Mouse (Mus musculus) ES-E14 (cell line): Measurements from ENCODE around the gene Olfr631. TPM values are rescaled to one million over a fixed set of nuclear protein-coding genes. Genes with fewer than 3 reads are reported as not detected.
"Not testable (repeated sequence)": the region's sequence is repeated elsewhere in the genome, so short reads cannot be mapped to it uniquely, and the experiment has no call there.

ENCODE experiments used
- DNase-seq: peaks from one replicate; pipeline ENCODE4 v3.0.0-alpha.2; 2013; ENCODE audit warnings: low read depth, low spot score
- H3K27ac ChIP-seq: 2 replicates; pipeline ENCODE4 v1.5.1; 2012; ENCODE audit warnings: low read depth, mild to moderate bottlenecking, low read length, moderate library complexity, mixed read lengths; ENCODE audit not compliant: poor library complexity, insufficient read depth, severe bottlenecking
- H3K36me3 ChIP-seq: 2 replicates; pipeline ENCODE4 v1.6.1; 2012; ENCODE audit warnings: mild to moderate bottlenecking, low read length, moderate library complexity, mixed read lengths; ENCODE audit not compliant: control insufficient read depth, poor library complexity, insufficient read depth, severe bottlenecking
- H3K4me1 ChIP-seq, 2 experiments: fragments of 150-350 bp in 1 of 2; sonication (generic) in 1 of 2; 2 replicates each; pipeline ENCODE4 v1.6.1; 2012; ENCODE audit warnings: low read length in 2 of 2, mild to moderate bottlenecking in 1 of 2, mixed read lengths in 1 of 2; ENCODE audit not compliant: control insufficient read depth in 2 of 2, insufficient read depth in 2 of 2, poor library complexity in 1 of 2
- H3K4me3 ChIP-seq, 2 experiments: fragments of 150-350 bp in 1 of 2; sonication (generic) in 1 of 2; 2 replicates each; pipeline ENCODE4 v1.5.1; 2012; ENCODE audit warnings: low read length in 2 of 2, low read depth in 1 of 2, mild to moderate bottlenecking in 1 of 2, mixed read lengths in 1 of 2; ENCODE audit not compliant: insufficient read depth in 1 of 2, poor library complexity in 1 of 2, severe bottlenecking in 1 of 2
- H3K9ac ChIP-seq: 2 replicates; pipeline ENCODE4 v1.6.1; 2012; ENCODE audit warnings: low read depth, mild to moderate bottlenecking, low read length, mixed read lengths; ENCODE audit not compliant: poor library complexity, insufficient read depth, severe bottlenecking
- H3K9me3 ChIP-seq: fragments of 150-350 bp; sonication (generic); 2 replicates; pipeline ENCODE4 v1.6.1; 2012; ENCODE audit warnings: low read depth, mild to moderate bottlenecking, low read length; ENCODE audit not compliant: control insufficient read depth, insufficient read depth
- CHD2 ChIP-seq: IDR thresholded peaks from 2 replicates; pipeline ENCODE4 v1.6.1; 2014; ENCODE audit warnings: mild to moderate bottlenecking, low read depth, low read length, inconsistent platforms
- HCFC1 ChIP-seq: IDR thresholded peaks from 2 replicates; pipeline ENCODE4 v1.6.1; 2012; ENCODE audit warnings: low read length, inconsistent platforms, borderline replicate concordance; ENCODE audit not compliant: insufficient read depth
- MAFK ChIP-seq: IDR thresholded peaks from 2 replicates; pipeline ENCODE4 v1.6.1; 2014; ENCODE audit warnings: mild to moderate bottlenecking, low read depth, low read length, inconsistent platforms; ENCODE audit not compliant: insufficient read depth
- ZC3H11A ChIP-seq: IDR thresholded peaks from 2 replicates; pipeline ENCODE4 v1.6.1; 2012; ENCODE audit warnings: low read depth, mild to moderate bottlenecking, inconsistent platforms, low read length, borderline replicate concordance
- ZNF384 ChIP-seq: IDR thresholded peaks from 2 replicates; pipeline ENCODE4 v1.6.1; 2012; ENCODE audit warnings: low read depth, low read length, inconsistent platforms
- in situ Hi-C, 2 experiments: fragments of 600-800 bp; cut with MboI; formaldehyde crosslinking; loops; one replicate each; pipeline ENCODE4 v1.15.1; 2025; ENCODE audit warnings: low sequenced_read_pairs in 2 of 2, inconsistent platforms in 1 of 2; ENCODE audit not compliant: unreplicated experiment in 2 of 2
- total RNA-seq: library from RNA; depleted of rRNA; stranded (reverse); fragments of 300-350 nt; gene quantifications from 2 replicates; pipeline ENCODE4 v1.2.3, GENCODE M21; 2012

The Olfr631 gene
- total RNA-seq, 1 experiment, result not detected

DNA sequence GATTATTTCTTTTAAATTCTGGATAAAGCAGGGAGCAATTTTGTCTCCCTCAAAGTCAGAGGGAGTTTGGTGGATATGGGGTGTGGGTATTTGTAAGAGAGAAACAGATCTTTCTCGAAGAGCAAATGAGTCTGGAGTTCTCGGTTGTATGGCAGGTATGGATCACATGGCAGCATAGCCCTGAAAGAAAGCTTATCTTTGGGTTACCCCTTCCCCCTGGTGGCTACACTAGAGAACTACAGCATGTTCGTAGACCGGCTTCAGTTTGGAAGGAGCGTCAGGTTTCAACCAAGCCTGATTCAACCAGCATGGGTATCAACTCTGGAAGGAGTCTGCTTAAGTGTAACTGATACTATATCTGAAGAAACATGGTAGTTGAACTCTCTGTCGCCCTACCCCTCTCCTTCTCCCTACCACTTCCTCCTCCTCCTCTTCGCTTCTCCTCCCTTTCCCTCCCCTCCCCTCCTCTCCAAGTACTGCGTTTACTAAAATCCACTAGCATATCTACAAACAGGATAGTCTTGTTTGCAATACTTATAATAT is 15.6 kb upstream of the Olfr631 start:
- Histone ChIP-seq H3K9ac (no peak overlapping the region), H3K36me3 (no peaks in the 10 kb centered on the region), H3K4me3 (no peak overlapping the region), H3K9me3 (no peaks in the 10 kb centered on the region), H3K27ac (no peak overlapping the region), H3K4me1 (no peaks in the 10 kb centered on the region)
- TF ChIP-seq ZNF384 (no peak), MAFK (no peak), CHD2 (no peak), ZC3H11A (no peak), HCFC1 (no peak)
- DNase-seq, result peak; percentile 36
- in situ Hi-C loops, result no loop called here

DNA sequence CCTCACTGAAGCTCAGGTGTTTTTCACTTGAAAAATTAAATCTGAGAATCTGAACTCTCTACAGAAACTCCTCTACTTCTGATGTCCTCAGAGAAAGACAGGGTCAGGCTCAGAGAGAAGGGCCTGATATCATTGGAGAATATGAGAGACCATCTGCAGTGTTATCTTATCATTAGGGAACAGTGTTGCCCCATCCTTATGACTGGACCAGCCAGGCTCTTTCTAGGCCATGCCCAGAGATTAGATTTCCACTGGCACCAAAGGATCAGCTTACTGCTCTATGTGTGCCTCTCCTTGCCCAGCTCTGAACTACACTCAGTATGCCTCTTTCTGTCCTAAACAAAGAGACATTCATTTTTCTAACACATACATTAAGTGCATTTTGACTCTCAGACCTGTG is 13.3 kb upstream of the Olfr631 start:
- no peak for DNase-seq
- no peaks in the 10 kb centered on the region for H3K9me3 ChIP-seq
- H3K4me1 ChIP-seq, result no peaks in the 10 kb centered on the region
- TF ChIP-seq ZC3H11A, result no peak
- TF ChIP-seq ZNF384, result no peak
- TF ChIP-seq MAFK, result no peak
- TF ChIP-seq CHD2, result no peak
- TF ChIP-seq HCFC1, result no peak
- no peak overlapping the region for H3K9ac ChIP-seq
- no peak overlapping the region for H3K27ac ChIP-seq
- in situ Hi-C loops, result no loop called here
- no peak overlapping the region for H3K4me3 ChIP-seq
- no peaks in the 10 kb centered on the region for H3K36me3 ChIP-seq

DNA sequence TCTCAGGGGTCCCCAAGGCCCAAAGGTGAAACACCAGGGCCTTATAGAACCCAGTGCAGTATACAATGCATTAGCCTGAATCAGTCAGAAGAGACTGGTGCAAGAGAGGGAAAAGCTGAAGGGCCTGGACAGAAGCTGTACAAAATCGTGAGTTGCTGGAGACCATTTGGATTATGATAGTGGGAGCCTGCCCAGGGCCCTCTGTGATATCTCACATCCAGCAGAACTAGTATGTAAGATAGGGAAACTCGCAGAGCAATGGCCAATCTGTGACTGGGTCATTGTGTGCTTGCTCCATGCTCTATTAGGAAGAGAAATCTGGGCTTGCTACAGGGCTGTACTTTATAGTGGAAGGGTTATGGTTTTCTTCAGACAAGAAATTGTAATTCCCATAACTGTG is 5.6 kb downstream of the Olfr631 start, which contains the start of gene Olfr632:
Olfr632 (plus strand) TSS at position 84 of the 400 bp plus-strand sequence.
- in situ Hi-C loops, result no loop called here
- H3K4me3 ChIP-seq, result no peak within 1 kb of the TSS
- H3K4me1 ChIP-seq, result no peaks in the 10 kb centered on the region
- no peak for TF ChIP-seq ZNF384
- no peak for TF ChIP-seq HCFC1
- TF ChIP-seq MAFK, result no peak
- no peak for TF ChIP-seq CHD2
- no peaks in the 10 kb centered on the region for H3K36me3 ChIP-seq
- DNase-seq, result no peak
- H3K27ac ChIP-seq, result no peak within 1 kb of the TSS
- no peak within 1 kb of the TSS for H3K9ac ChIP-seq
- H3K9me3 ChIP-seq, result no peaks in the 10 kb centered on the region

DNA sequence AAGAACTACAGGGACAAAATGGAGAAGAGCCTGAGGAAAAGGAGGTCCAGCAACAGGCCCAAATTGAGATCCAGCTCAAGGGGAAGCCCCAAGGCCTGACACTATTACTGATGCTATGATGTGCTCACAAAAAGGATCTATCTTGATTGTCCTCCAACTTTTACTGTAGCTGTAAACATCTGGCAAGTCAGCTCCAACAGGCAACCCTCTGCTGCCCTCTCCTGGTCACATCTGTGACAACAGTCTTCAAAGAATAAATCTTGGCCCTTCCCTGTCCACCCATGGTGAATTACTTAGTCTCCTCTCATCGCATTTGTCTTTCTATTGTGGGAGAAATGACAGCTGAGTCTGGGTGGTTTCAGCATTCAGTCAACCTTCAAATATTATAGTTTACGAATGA is 14.1 kb downstream of the Olfr631 start:
- TF ChIP-seq ZNF384, result no peak
- TF ChIP-seq MAFK, result no peak
- TF ChIP-seq CHD2, result no peak
- no peak for TF ChIP-seq HCFC1
- TF ChIP-seq ZC3H11A, result no peak
- in situ Hi-C loops, result no loop called here
- Histone ChIP-seq H3K9ac (no peak overlapping the region), H3K4me1 (no peaks in the 10 kb centered on the region), H3K4me3 (no peak overlapping the region), H3K36me3 (no peaks in the 10 kb centered on the region), H3K9me3 (no peaks in the 10 kb centered on the region), H3K27ac (no peak overlapping the region)
- peak; percentile 60 for DNase-seq

DNA sequence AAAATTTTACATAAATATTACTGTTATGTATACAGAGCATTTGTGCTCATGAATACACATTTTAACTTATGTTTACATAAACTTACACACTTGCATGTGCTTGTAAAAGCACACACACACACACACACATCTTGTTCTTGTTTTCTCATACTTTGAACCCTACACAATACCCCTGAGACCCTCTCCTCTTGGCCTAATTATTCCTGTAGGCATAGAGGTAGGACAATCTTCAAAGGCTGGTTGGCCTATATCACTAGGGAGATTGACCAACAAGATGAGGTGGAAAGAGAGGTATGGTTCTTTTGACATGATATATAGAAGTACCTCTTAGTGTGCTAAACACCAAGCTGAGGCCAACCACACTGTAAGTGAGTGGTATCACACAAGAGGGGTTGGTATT is 15.5 kb downstream of the Olfr631 start, which contains the start of gene Olfr633:
Olfr633 (plus strand) TSS at position 301 of the 400 bp plus-strand sequence.
- H3K4me1 ChIP-seq, result no peaks in the 10 kb centered on the region
- no peaks in the 10 kb centered on the region for H3K36me3 ChIP-seq
- in situ Hi-C loops, result no loop called here
- no peaks in the 10 kb centered on the region for H3K9me3 ChIP-seq
- H3K4me3 ChIP-seq, result no peak within 1 kb of the TSS
- DNase-seq, result no peak
- no peak within 1 kb of the TSS for H3K27ac ChIP-seq
- no peak within 1 kb of the TSS for H3K9ac ChIP-seq
- no peak for TF ChIP-seq MAFK
- TF ChIP-seq ZNF384, result no peak
- no peak for TF ChIP-seq ZC3H11A

DNA sequence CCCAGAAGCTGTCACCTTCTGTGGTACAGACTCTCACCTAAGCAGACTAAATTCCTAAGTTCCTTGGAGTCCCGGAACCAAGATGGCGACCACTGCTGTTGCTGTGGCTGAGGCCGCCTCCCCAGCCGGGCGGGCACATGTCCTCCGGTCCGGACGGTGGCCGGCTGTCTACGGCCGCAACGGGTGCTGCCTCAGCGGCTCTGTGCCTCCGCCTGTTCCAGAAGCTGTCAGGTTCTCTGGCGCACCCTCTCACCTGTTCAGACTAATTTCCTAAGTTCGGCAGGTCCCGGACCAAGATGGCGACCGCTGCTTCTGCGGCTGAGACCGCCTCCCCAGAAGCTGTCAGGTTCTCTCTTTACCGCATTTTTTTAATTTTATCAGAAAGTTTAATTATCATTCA is 38.2 kb downstream of the Olfr631 start:
- DNase-seq, H3K4me1 ChIP-seq, H3K9ac ChIP-seq, H3K36me3 ChIP-seq, H3K27ac ChIP-seq, in situ Hi-C loops, H3K9me3 ChIP-seq: not testable (repeated sequence)
- peak overlapping the region; percentile 40 to 50; a peak in 3 of 4 replicates for H3K4me3 ChIP-seq
